Mouse (Mus musculus): Measurements from ENCODE around the gene Lmod2. TPM values are rescaled to one million over a fixed set of nuclear protein-coding genes. Genes with fewer than 3 reads are reported as not detected.
A peak's percentile ranks its signal among the peaks of the same experiment; 100 is the strongest.

Gene Lmod2
- not detected in 2 replicates for polyA plus RNA-seq (2016; fragmentation: Nextera tagmentation; extraction: Ambion mirVana)

DNA sequence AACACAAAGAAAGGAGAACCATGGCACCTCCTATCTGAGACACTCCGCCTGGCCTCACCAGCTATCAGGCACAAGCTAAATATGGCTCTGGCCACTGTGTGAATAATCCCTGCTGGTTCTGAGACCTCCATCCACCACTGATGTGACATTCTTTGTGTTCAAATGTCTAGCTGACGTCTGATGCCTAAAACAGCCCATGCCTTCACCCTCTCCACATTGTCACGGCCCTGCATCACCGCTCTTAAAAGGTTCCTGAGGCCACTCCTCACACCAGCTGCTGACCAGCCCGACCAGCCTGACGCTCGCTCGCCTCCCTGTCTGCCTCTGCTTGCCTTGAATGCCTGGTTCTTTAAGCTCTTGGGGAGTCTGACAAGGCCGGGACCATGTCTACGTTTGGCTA is at the start of gene Lmod2:
TSS of gene Lmod2 (plus strand) at position 263 of the 400 bp plus-strand sequence.
- no peak within 1 kb of the TSS for H3K27ac ChIP-seq (replicated peaks)
- no peaks in the 10 kb centered on the region for H3K9me3 ChIP-seq
- DNase-seq (ENCODE audit: low spot score): no peak
- no peak within 1 kb of the TSS for H3K4me3 ChIP-seq
- peaks cover 4% of the 10 kb centered on the region; the same call in 1 of the 2 replicates for H3K4me1 ChIP-seq
- WGBS: 71% methylated on average over 10 of the region's 10 CpGs
- no peaks in the 10 kb centered on the region for H3K27me3 ChIP-seq (replicated peaks; ENCODE audit: low read depth, poor library complexity, severe bottlenecking)
- no peaks in the 10 kb centered on the region for H3K36me3 ChIP-seq (replicated peaks)

DNA sequence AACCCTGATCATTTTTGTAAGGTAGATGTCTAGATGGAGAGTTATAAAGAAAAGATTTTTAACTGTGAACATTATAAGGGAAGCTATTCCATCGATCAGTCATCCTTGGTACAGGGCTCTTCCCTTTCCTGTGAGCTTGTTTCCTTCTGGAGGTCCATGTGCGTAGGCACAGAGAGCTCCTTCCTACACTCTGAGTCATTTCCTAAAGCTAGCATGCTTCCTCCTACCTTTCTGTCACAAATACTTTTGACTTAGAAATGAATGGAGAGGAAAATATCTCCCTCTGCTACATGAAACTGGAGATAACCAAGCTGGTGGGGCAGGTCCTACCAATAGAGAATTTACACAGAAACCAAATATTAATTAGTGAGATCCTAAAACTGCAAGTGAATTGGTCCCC is 47.8 kb upstream of the Lmod2 start:
- H3K36me3 ChIP-seq (replicated peaks): no peaks in the 10 kb centered on the region
- DNase-seq (ENCODE audit: low spot score): no peak
- H3K4me3 ChIP-seq: no peak overlapping the region
- peaks cover 5% of the 10 kb centered on the region for H3K4me1 ChIP-seq
- H3K27me3 ChIP-seq (replicated peaks; ENCODE audit: low read depth, poor library complexity, severe bottlenecking): no peaks in the 10 kb centered on the region
- H3K27ac ChIP-seq (replicated peaks): no peak overlapping the region
- 83% methylated on average over 2 of the region's 2 CpGs for WGBS
- H3K9me3 ChIP-seq: no peaks in the 10 kb centered on the region

DNA sequence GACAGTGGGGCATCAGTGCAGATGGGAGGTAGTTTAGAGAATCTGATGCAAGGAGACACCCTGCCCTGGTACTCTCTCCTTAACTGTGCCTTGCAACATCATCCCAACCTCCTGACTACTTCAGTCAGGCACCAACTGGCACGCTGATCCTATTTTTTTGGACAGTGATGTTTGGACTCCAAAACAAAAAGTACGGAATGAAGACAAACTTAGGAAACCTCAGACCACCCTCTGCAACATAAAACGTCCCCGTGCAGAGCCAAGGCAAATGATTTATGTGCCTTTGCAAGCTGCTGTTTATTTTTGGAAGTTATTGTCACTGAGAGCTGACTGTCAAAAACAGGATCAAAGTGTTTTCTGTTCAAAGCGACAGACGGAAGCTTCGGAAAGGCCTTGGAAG is 45.5 kb upstream of the Lmod2 start:
- no peaks in the 10 kb centered on the region for H3K36me3 ChIP-seq (replicated peaks)
- H3K4me3 ChIP-seq: no peak overlapping the region
- WGBS: 80% methylated on average over 7 of the region's 7 CpGs
- H3K27me3 ChIP-seq (replicated peaks; ENCODE audit: low read depth, poor library complexity, severe bottlenecking): no peaks in the 10 kb centered on the region
- no peaks in the 10 kb centered on the region for H3K9me3 ChIP-seq
- DNase-seq (ENCODE audit: low spot score): no peak
- no peak overlapping the region for H3K27ac ChIP-seq (replicated peaks)
- peaks cover 18% of the 10 kb centered on the region for H3K4me1 ChIP-seq

DNA sequence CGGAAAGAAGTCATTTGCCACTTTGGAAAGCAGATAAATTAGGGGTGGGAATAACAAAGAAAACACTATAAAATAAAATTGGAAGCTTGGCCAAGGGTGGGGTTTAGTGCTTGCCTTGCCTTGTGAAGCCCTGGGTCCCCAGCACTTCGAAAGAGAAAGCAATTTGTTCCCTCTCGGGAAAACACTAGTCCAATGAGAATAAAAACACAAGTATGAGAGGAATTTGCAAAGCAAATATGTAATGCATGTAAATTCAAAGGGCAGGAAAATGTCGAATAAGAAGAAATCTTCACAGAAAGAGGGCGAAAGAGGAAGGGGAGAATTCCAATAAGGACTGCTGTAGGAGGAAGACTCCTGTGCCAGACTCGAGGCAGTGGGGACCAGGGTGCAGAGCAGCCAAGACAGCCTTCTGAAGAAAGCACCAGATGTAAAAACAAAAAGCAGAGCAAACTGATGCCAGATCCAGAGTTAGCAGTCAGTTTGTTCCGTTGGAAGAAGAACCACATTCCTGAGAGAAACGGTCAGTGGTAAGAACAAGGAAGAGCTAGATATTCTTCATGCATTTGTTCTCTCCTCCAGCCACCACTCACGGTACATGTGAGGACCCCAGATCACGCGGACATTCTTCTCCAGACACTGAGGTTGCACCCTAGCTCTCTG is 43.0 kb upstream of the Lmod2 start:
- DNase-seq (ENCODE audit: low spot score): no peak
- H3K27me3 ChIP-seq (replicated peaks; ENCODE audit: low read depth, poor library complexity, severe bottlenecking): no peaks in the 10 kb centered on the region
- WGBS: 71% methylated on average over 11 of the region's 11 CpGs

DNA sequence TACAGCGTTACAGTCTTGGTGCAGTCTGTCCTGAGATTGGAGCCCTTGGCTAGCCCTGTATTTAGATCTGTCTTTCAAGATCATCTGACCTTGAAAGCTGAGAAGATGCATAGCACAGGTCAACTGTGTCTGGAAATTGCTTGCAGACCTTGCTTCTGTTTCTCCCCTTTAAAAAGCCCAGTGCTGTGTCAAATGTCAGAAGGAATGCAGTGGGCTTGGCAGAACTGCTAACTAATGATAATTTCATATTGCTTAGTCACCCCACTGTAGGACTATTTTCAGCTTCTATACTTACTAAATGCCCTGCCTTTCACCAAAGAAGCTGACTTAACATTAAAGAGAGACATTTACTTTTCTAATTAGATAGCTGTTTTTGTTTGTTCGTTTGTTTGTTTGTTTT is 42.1 kb upstream of the Lmod2 start:
- no peaks in the 10 kb centered on the region for H3K9me3 ChIP-seq
- peak; percentile 38 for DNase-seq (ENCODE audit: low spot score)
- H3K4me1 ChIP-seq: peaks cover 18% of the 10 kb centered on the region
- no peaks in the 10 kb centered on the region for H3K27me3 ChIP-seq (replicated peaks; ENCODE audit: low read depth, poor library complexity, severe bottlenecking)
- no peaks in the 10 kb centered on the region for H3K36me3 ChIP-seq (replicated peaks)
- 57% methylated on average over 2 of the region's 2 CpGs for WGBS
- no peak overlapping the region for H3K4me3 ChIP-seq
- no peak overlapping the region for H3K27ac ChIP-seq (replicated peaks)

More for the DNA sequence above, 43.0 kb upstream of the Lmod2 start:
- Histone ChIP-seq H3K27ac (replicated peaks) (no peak overlapping the region), H3K4me1 (peaks cover 18% of the 10 kb centered on the region), H3K36me3 (replicated peaks) (no peaks in the 10 kb centered on the region), H3K4me3 (no peak overlapping the region), H3K9me3 (no peaks in the 10 kb centered on the region)

DNA sequence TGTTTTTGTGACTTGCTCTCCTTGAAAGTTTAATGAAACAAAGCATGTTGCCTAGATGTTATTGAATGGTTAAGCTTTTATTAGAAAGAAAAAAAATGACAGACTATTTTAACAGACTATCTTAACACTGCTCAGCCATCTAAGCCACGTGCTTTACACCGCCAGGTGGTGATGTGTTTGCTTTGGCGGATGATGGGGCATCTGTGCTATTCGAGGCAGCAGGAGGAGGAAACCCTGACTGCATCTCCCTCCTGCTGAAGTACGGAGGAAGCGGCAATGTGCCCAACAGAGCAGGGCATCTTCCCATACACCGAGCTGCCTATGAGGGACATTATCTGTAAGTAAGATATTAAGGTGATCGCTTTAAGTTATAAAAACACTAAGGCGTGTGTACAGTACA is 33.5 kb upstream of the Lmod2 start:
- DNase-seq (ENCODE audit: low spot score): no peak
- WGBS: 81% methylated on average over 9 of the region's 9 CpGs
- no peak overlapping the region for H3K4me3 ChIP-seq
- no peaks in the 10 kb centered on the region for H3K9me3 ChIP-seq
- H3K4me1 ChIP-seq: no peaks in the 10 kb centered on the region
- H3K36me3 ChIP-seq (replicated peaks): no peaks in the 10 kb centered on the region
- H3K27ac ChIP-seq (replicated peaks): no peak overlapping the region
- H3K27me3 ChIP-seq (replicated peaks; ENCODE audit: low read depth, poor library complexity, severe bottlenecking): no peaks in the 10 kb centered on the region

DNA sequence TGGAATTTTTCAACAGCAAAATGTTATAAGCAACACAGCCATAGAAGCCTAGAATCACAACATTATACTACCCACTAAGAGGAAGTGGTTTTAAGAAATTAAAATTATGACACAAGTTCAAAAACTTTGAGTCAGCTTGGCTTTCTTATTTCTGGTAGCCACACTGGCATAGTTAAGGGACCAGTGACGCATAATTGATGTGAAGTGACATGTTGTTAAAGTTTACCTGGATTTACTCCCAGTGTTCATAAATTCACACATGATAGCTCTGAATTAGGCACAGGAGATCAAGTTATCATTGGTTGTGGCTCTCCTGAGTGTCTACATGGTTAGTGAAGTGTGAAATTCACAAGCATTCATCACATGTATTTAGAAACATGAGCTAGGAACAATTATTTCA is 32.7 kb upstream of the Lmod2 start:
- Histone ChIP-seq H3K27me3 (replicated peaks; ENCODE audit: low read depth, poor library complexity, severe bottlenecking) (no peaks in the 10 kb centered on the region), H3K4me3 (no peak overlapping the region), H3K9me3 (no peaks in the 10 kb centered on the region), H3K27ac (replicated peaks) (no peak overlapping the region), H3K4me1 (no peaks in the 10 kb centered on the region), H3K36me3 (replicated peaks) (no peaks in the 10 kb centered on the region)
- DNase-seq (ENCODE audit: low spot score): no peak
- 90% methylated on average over 1 of the region's 1 CpGs for WGBS

DNA sequence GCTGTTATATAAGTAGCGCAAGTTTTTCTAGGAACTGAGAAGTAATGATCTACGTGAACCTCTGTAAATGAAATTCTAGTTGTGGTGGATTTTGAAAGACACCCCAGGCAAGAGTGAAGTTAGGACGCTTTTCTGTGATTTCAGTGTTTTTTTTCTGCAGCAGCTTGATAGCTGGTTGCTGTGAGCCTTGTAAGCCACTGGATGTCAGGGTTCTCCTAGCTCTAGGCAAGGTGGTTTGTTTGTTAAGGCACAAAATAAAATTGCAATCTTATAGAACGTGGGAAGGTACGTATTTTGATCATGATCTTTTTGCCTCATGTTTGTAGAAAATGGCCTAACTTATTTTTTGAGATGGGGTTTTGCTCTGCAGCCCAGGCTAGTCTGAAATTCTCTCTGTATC is 28.6 kb upstream of the Lmod2 start:
- Histone ChIP-seq H3K4me3 (no peak overlapping the region), H3K4me1 (peaks cover 3% of the 10 kb centered on the region; the same call in 1 of the 2 replicates), H3K36me3 (replicated peaks) (no peaks in the 10 kb centered on the region), H3K27me3 (replicated peaks; ENCODE audit: low read depth, poor library complexity, severe bottlenecking) (no peaks in the 10 kb centered on the region), H3K27ac (replicated peaks) (no peak overlapping the region), H3K9me3 (no peaks in the 10 kb centered on the region)
- no peak for DNase-seq (ENCODE audit: low spot score)
- 86% methylated on average over 5 of the region's 5 CpGs for WGBS

DNA sequence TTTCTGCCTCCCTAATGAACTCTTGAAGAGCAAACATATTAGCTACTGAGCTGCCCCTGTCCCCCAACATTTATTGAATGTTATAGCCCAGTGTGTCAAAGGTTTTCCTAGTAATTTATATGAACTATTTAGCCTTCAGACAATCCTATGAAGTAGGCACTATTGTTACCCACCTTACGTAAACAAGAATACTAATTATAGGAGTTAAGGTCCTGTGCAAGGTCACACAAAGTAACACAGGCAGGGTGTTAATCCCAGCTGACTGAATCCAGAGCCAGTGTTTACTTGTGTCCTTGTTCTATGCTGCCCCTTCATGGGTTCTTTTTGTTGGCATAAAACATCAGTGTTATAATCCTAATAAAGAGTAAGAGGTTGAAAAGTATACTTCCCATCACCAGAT is 27.9 kb upstream of the Lmod2 start:
- peaks cover 3% of the 10 kb centered on the region; the same call in 1 of the 2 replicates for H3K4me1 ChIP-seq
- no peaks in the 10 kb centered on the region for H3K36me3 ChIP-seq (replicated peaks)
- H3K9me3 ChIP-seq: no peaks in the 10 kb centered on the region
- H3K27me3 ChIP-seq (replicated peaks; ENCODE audit: low read depth, poor library complexity, severe bottlenecking): no peaks in the 10 kb centered on the region
- 76% methylated on average over 1 of the region's 1 CpGs for WGBS
- H3K4me3 ChIP-seq: no peak overlapping the region
- H3K27ac ChIP-seq (replicated peaks): no peak overlapping the region
- DNase-seq (ENCODE audit: low spot score): no peak

DNA sequence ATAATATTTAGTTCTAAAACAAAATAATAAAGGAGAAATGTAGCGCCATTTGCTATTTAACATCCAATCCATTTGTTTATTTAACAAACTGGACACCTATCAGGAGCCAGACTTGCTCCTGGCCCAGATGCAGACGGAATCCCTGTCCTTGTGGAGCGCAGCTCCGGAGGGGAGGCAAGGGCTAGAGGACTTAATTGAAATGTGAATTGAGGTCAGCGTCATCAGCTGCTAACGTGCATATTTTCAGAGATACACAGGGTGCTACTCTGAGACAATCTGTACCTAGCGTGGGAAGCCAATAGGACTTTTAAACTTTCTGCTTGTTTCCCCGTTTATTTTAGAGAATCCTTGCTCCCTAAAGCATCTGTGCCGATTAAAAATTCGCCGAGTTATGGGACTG is 27.3 kb upstream of the Lmod2 start:
- no peak for DNase-seq (ENCODE audit: low spot score)
- Histone ChIP-seq H3K9me3 (no peaks in the 10 kb centered on the region), H3K27ac (replicated peaks) (no peak overlapping the region), H3K4me3 (no peak overlapping the region), H3K27me3 (replicated peaks; ENCODE audit: low read depth, poor library complexity, severe bottlenecking) (no peaks in the 10 kb centered on the region), H3K36me3 (replicated peaks) (no peaks in the 10 kb centered on the region), H3K4me1 (peaks cover 3% of the 10 kb centered on the region; the same call in 1 of the 2 replicates)
- 73% methylated on average over 11 of the region's 11 CpGs for WGBS

DNA sequence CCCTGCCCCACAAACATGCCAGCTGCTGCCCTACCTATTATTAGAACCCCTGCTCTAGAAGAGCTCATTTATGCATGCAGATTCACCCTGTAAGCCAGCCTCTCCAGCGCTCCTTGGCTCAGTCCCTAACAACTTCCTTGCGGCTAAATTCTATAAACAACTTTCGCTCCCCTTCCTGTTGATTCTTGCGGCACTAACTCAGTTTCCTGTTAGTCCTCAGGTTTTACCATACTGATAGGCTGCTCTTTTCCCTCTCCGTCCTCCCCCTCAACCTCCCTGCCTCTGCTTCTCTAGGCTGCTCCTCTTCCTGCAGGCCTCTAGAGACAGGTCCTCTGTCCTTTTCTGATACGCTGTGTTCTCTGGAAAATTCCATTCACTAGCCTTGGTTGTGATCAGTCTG is 26.4 kb upstream of the Lmod2 start:
- DNase-seq (ENCODE audit: low spot score): no peak
- Histone ChIP-seq H3K4me3 (no peak overlapping the region), H3K9me3 (no peaks in the 10 kb centered on the region), H3K4me1 (peaks cover 3% of the 10 kb centered on the region; the same call in 1 of the 2 replicates), H3K36me3 (replicated peaks) (no peaks in the 10 kb centered on the region), H3K27ac (replicated peaks) (no peak overlapping the region), H3K27me3 (replicated peaks; ENCODE audit: low read depth, poor library complexity, severe bottlenecking) (no peaks in the 10 kb centered on the region)
- 75% methylated on average over 6 of the region's 6 CpGs for WGBS

DNA sequence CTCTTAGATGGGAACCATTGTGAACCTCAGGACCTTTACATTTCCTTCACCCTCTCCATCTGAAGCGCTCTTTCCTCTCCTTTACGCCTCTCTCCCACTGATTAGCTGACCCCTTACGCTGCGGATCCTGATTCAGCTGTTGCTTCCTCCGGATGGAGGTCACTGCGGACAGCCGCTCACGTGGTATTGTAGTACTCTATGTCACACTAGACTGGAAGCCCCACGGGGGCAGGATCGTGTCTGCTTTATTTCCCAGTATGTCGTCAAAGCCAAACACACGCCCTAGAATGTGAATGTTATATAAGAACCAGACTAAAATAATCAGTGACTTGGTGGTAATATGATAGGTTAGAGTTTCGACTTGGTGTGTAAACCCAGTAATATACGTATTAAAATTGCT is 25.1 kb upstream of the Lmod2 start:
- H3K27me3 ChIP-seq (replicated peaks; ENCODE audit: low read depth, poor library complexity, severe bottlenecking): no peaks in the 10 kb centered on the region
- no peaks in the 10 kb centered on the region for H3K9me3 ChIP-seq
- H3K4me1 ChIP-seq: peaks cover 3% of the 10 kb centered on the region; the same call in 1 of the 2 replicates
- H3K4me3 ChIP-seq: no peak overlapping the region
- no peak for DNase-seq (ENCODE audit: low spot score)
- H3K27ac ChIP-seq (replicated peaks): no peak overlapping the region
- 90% methylated on average over 14 of the region's 14 CpGs for WGBS
- H3K36me3 ChIP-seq (replicated peaks): no peaks in the 10 kb centered on the region

DNA sequence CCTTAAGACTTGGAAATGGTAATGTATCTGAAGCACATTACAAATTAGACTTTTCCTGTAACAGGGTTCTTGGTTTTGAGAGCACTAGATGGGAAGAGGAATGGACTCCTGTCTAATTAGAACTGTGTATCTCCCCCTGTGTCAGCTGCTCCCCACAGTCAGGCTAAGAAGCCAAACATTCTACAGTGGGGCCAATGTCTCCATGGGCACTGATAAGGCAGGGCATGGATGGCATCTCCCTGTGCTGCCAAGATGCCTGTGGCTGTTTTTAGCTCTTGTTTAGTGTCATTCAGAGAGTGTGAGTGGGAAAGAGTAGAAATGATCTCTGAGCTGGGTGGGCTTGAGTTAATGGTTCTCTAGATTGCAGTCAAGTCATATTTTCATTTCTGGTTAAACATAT is 24.2 kb upstream of the Lmod2 start:
- Histone ChIP-seq H3K4me1 (peaks cover 3% of the 10 kb centered on the region; the same call in 1 of the 2 replicates), H3K27me3 (replicated peaks; ENCODE audit: low read depth, poor library complexity, severe bottlenecking) (no peaks in the 10 kb centered on the region), H3K36me3 (replicated peaks) (no peaks in the 10 kb centered on the region), H3K9me3 (no peaks in the 10 kb centered on the region), H3K4me3 (no peak overlapping the region), H3K27ac (replicated peaks) (no peak overlapping the region)
- DNase-seq (ENCODE audit: low spot score): no peak
